Mouse (Mus musculus) T-cell, adult 2 months (primary cell): ENCODE data around the gene Atg2b.
A peak's percentile ranks its signal among the peaks of the same experiment; 100 is the strongest.

Source experiments
- DNase-seq: peaks from one replicate; pipeline ENCODE4 v3.0.0; 2022; ENCODE audit warnings: low spot score

Gene Atg2b

DNA sequence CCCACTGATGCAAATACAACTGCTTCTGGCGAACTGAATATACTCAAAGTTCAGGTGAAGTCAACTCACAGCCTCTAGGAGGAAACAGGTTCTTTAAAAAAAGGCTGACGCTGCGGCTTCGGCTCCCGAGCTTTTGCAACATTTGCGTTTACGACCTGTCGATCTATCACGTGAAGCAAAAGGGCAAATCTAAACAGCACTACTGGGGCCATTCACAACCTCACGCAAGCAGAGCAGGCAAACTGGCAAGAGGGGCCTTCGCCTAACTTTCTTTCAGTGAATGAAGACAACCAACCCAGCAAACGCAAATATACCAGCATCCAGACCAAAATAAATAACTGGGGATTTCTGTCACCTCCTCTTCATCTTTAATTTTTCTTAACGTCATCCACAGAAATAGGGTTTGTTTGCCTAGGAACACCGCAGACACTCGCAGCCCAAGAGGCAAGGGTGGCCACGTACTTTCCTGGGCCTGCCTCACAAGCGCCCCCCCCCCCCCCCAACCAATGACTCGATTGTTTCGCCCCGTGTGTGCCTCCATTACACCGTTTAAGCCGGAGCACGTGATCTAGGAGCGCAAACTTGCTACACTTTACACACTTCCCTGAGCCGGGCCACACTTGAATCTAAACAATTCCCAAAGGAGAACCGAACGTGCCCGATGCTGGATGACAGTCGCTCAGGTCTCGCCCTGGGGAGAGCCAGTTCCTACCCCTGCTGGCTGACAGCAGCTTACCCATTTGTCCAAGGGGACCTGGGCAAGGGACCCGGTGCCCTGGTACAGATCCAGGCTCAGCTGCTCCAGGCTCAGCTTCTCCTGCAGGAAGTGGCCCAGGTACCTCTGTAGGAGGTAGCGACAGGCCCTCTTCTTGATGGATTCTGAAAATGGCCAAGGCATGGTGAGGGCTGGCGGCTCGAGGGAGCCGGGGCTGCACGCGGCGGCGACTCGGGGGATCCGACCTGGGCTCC, 794 bp downstream of the Atg2b start, which contains the start of gene Gskip:
Gene Gskip (plus strand): TSS at position 897 of the 969 bp plus-strand sequence.
- DNase-seq: peak; percentile 73

DNA sequence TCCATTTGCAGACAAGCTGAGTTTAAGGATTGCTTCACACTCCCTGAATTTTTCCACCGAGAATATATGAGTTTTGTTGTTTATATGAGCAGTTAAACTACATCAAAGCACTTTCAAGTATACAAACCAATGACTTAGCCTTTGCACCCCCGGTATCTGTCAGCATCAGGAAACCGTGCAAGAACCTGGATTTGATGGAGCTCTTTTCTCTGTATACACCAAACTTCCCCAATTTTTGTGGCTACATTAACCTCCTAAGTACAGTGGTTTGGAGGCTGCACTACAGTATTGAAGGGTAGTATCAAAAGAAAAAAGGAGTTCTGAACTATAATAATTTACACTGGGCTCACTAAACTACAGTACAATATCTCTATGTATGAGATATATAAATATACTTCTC, 6.2 kb downstream of the Atg2b start:
- DNase-seq: no peak

DNA sequence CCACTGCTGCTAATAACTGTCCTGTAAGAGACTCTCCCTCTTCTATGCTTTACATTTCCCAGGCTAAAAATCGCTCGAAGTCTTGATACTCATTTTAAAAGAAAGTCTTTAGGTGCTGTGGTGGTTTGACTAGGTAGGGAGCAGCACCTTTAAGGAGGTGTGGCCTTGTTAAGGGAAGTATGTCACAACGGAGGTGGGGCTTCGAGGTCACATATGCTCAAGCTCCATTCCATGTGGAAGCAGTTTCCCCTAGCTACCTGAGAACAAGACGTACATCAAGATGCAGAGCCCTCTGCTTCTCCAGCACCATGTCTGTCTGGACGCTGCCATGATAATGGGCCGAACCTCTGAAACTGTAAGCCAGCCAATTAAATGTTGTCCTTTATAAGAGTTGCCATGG, 6.8 kb downstream of the Atg2b start:
- no peak for DNase-seq

DNA sequence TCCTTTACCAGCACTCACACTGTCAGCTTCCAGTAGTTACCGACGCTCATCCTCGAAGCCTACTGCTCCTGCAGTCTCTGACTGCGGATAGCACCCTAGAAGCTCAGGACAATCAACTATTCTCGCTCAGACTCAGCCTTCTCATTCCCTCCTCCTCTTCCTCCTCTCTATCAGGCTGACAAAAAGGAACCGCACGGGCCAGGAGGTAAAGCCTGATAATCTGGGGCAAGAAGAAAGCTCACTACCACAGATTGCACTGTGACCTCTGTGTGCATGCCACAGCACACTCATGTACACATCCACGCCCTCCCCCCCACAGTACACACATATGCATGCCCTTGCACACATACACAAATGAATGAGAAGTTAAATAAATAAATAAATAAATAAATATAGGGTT, 8.7 kb downstream of the Atg2b start:
- DNase-seq: no peak

DNA sequence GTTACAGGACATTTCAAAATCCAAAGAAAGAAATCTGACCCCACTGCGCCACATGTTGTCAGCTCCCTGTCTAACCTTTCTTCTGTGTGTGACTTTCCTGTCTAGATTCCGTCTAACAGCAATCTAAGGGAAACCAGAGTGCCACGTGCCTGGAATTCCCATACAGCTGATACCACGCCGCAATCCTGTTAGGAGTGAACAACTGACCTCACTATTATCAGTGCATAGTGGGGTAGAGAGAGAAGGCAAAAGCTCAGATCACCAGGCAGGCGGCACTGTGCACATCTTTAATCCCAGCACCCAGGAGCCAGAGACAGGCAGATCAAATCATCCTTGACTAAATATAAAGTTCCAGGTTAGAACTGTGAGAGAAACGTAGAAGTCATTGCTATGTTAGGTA, 29.2 kb downstream of the Atg2b start:
- no peak for DNase-seq

DNA sequence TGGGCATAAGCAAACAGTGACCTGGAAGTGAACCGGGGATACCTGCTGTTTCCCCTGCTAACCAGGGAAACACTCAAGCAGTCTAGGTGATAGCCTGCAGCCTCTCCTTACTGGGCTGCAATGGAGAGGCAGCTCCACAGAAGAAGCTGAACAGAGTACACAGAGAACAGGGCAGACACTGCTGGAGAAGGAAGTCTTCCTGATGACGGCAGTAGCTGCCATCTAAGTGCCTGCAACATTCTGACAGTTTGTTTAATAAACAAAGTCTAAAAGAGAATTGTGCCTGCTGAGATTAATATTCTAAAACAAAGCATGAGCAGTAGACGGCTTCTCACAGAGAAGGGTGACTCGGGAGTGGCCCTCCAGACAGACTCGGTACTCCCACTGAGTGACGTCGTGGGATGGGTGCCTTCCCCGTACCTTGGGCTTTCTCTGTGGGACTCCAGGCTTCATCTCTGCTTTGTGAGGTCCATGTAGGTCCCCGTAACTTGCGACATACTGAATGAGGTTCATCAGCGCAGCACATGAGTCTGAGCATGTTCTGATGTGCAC, 42.2 kb downstream of the Atg2b start:
- no peak for DNase-seq

DNA sequence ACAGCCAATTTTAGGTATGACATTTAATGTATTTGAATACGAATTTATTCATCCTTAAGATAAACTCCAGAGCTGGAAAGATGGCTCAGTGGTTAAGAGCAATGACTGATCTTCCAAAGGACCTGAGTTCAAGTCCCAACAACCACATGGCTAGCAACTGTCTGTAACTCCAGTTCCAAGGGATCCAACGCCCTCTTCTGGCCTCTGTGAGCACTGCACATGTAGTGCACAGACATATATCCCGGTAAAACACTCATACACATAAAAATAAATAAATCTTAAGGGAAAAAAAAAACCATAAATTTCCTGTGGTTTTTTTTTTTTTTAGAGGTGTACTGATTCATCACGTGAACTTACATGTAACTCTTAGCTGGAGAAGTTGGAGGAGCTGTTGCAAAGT, 47.5 kb downstream of the Atg2b start:
- no peak for DNase-seq

DNA sequence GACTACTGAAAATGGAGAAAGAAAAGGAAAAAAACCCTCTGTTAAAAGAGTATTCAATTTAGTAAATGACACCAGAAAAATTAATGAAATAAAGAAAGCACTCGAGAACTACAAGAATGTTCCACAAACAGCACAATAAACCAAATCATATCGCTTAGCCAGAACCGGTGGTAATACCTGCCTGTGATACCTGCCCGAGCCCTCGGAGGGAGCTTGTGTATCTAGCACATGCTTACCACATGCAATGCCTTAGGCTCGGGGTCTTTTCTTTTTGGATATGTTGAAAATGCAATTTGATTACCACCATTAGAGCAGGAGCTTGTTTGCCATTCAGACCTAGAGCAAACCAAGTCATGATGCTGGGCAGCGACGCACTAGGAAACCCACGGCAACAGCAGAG, 48.5 kb downstream of the Atg2b start:
- no peak for DNase-seq

DNA sequence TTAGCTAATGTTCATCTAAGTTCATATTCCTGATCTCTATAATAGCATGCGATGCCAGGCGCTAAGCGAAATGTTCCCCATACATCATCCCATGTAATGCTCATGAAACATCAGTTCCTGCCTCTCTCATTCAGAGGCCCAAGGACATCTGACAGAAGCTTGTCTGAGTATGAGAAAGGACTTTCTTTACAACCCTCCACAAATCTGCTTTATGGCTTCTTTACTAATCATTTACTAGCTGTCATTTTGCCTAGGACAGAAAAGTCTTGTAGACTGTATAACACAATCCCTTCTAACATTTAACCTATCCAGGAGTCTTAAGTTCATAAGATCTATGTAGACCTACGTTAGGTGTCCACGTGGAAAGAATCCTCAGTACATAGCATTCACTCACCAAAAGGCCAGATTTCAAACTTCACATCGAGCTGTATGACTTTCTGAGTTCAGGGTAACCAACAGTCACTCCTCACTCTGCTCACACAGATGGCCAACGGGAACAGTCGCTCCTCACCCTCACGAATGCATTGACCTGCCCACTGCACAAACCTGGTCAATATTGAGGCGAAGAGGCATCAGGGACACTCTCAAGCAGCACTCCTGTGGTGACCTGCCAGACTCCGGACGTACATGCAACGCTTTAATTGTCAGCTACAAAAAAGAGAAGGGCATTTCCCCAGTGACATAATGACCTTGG, 50.5 kb downstream of the Atg2b start:
- no peak for DNase-seq

DNA sequence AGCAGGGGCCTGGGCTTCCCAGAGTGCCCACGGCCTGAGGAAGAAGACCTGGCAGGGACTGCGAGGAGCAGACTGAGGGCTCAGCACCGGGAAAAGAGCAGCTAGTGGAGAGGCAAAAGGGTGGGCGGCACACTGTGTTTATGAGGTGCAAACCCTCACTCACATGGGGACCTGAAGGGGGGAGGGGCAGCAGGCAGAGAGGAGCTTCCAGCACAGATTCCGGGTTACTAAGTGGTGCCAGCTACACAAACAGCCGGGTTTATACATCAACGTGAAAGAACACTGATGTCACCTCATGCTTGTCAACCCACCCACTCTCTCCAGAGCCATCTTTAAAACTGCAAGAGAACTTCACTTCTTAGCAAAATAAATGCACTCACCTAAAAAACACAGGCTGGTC, 59.2 kb downstream of the Atg2b start:
- DNase-seq: no peak

DNA sequence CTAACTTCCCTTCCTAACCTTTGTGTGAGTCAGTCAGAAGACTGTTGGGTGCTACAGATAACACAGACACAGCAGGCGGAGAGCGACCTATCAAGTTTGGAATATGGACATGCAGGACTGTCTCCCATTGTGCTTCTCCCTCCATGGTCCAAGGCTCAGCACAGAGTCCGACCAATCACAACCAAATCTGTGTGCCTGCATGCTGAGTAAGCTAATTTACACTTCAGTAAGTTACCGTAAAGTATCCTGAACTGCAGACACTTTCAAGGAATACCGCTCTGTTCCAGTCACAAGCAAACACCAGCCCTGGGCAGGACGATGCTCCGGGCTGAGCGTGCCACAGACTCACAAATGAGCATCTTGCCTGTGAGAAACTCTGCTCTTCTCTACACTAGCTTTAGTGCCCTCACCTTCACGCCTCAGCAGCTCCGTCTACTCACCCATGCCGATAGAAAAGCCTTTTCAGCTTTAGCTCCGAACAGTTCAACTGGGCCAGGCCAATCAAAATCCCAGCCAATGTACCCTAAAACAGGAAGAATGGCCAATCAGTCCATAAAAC, 62.0 kb downstream of the Atg2b start:
- no peak for DNase-seq

DNA sequence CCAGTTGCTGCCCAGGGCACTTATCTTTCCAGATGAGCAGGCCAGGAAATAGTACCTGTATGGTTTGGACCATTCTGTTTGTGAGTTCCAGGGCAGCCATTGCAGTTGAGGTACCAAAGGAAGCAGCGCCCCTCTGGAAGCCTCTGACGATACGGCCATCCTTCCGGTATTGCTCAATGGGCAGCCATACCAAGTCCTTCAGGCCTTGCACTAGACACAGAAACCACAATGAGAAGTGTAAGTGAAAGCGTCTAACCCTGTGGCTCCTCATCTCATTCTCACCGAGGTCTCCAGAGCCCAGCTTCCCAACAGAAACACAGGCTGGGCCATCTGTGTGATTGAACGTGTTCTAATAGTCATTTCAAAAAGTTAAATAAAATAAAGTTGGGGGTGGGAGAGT, 63.0 kb downstream of the Atg2b start:
- no peak for DNase-seq

DNA sequence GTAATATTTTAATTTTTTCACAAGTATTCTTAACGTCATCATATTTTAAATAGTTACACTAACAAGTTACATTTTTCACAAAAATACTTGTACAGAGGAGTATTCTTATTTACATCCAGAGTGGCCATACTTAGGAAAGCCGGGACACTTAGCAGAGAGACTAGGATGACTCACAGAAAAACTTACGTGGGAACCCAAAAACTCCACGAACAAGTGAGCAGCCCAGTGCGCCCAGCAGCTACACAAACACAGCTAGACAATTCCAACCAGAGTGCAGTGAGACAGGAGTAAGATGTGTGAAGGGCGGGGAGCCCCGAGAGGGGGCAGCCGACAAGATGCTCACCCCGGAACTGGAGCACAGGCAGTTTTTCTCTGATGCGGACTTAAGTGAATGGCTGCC, 71.5 kb downstream of the Atg2b start:
- DNase-seq: no peak

DNA sequence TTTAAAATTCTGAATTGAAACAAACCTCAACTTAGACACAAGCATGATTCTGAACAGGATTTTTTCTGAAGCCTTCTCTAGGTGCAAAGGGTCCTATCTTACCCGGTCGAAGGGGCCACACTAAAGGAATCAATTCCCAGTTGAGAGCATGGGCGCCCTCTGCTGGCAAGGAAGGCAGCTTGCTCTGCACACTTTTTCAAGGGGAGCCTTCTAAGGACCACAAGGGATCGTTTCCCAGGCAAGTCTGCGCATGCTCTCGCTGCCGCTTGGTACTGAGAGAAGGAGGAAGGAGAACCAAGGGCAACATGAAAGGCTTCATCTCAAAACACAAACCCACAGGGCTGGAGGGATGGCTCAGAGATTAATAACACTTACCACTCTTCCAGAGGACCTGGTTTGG, 73.3 kb downstream of the Atg2b start:
- DNase-seq: no peak

DNA sequence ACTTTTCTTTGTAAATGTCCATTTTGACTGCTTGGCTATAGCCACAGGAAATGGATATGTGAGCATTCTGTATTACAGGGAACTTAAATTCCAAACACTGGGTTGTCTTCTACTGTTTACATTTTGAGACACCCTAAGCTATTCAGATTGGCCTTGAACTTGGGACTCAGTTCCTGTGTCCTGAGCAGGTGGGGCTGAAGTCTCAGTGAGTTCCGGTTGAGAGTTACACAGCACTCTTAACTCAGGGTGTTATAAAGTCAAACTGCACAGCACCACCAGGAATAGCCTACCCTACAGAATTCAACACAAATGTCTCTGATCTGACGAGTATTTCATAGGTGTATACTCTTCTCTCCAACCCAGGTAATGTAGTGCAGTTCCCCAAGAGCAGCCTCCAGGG, 74.0 kb downstream of the Atg2b start:
- DNase-seq: no peak

DNA sequence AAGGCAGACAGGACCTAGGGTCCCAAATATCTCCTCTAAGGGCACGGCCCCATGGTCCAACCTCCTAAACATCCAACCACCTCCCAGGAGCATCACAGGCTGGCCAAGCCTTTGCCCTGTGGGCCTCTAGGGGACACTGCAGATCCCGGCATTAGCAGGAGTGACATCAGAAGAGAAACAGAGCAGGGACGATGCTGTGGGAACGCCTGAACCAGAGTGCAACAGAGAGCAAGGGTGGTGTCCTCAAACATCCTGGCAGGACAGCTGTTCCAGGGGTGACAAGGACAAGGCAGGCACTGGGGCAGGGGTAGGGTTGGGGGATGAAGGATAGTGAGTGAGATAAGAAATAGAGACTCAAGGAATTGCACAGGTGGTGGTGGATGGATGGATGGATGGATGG, 78.1 kb downstream of the Atg2b start:
- no peak for DNase-seq

DNA sequence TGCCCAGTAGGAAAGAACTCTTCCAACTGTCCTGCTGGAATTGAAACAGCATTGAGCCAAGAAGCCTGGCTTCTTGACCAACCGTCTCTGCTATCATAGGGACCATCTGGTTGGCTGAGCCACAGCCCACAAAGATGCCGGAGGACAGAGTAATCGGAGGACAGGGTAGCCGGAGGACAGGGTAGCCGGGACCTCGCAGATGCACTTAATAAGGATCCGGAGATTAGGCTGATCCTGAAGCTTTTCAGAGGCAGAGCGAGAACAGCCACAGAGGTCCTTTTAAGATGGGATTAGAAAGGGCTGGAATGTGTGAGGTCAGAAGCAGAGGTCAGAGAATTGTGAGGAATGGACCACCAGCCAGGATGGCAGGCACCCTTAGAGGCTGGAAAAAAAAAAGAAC, 79.8 kb downstream of the Atg2b start:
- no peak for DNase-seq

DNA sequence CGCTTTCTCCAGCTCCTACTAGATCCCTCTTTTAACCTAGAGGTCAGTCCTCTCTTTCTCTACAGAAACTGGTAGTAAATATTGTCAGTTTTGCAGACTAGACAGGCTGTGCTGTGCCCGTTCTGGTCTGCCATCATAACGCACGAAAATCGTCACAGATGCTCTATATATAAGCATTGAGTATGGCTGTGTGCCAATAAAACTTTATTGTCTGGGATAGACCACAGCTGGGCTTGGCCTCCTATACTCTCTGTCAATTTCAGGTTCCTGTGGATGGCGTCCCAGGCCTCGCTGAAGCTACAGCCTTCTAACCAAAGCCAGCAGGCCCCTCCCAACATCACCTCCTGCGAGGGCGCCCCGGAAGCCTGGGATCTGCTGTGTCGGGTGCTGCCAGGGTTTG, 81.1 kb downstream of the Atg2b start:
- no peak for DNase-seq

DNA sequence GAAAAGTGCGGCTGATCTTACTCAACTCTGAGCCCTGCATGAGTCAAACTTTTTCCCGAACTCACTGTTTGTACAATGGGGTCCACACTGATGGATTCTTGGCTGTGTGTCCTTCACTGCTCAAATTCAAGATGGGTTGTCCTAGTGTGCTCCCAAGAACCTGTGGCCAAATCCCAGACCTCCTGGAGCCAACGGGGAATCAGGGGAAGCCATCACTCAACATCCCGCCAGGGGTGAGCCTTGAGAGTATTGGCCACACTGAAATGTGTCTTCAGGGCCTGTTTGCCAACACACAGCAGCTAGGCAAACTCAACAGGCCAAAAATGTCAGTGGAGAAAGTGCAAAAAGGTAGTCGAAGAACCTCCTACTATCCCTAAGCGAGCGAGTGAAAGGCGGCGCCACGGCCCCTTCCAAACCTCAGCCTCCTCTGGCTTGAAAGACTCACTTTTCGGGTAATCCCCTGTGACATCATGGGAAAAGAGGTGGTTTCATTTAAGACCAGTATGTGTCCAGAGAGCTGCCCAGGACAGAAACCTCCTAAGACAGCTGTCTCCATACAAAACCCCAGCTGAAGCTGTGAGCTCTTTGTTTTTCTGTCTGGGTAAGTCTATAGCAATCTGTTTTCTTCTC, 82.3 kb downstream of the Atg2b start, which contains the start of gene Bdkrb1:
Gene Bdkrb1 (plus strand): TSS at position 505 of the 630 bp plus-strand sequence.
- DNase-seq: no peak

DNA sequence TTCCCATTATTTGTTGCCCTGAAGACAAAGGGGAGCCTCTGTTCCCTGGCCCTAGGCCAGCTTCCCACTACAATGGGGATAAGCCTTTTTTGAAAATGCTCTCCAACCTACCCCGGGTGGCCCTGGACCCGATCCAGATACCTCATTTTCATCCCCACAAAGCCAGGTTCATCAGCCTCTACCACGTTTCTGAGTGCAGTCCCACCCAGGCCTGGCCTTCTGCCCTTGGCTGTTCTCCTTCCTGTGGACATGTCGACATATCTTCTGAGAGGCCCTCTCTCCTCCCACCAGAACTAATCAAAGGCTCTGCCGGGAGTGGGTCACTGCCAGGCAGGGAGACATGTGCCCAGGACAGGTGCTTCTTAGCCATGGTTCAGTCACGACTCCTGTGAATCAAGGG, 83.4 kb downstream of the Atg2b start:
- no peak for DNase-seq

DNA sequence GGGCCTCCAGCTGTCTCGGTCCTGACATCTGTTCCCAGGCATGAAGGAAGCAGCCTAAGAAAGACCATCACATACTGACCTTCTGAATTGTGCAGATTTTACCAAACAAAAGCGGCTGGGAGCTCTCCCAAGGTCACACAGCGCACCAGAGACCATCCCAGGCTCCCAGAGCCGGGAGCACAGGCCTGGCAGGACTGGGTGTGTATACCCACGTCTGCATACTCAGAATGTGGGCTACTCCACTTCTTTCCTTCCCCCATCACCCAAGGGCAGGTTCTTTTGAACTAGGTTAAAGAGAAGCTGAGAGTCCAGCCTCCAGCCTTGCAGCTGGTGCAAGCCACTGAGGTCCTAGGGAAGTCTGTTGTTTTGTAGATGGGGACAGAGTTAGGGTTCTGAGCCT, 85.9 kb downstream of the Atg2b start:
- DNase-seq: no peak

DNA sequence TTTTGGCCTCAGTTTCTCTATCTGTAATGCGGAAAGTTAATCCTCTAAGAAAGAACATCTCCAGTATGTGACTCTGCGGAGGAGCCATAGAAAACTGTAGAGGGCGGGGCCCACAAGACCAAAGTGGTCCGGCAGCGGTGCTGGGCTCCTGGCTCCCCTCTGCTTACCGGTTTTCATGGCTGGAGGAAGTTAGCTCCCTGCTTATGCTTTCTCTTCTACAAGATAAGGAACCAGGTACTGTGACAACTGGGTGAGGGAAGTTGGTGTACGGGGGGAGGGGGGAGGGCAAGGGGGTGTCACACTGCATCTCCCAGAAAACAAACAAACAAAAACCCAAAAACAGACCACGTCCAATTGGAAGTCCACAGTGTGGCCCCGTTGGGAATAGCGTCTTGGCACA, 86.5 kb downstream of the Atg2b start:
- no peak for DNase-seq
